Mouse (Mus musculus) embryonic fibroblast, embryonic 13.5 days (primary cell): ENCODE measurements at regions not wholly inside any gene's neighbourhood (a gene's known extent, or its start where the extent isn't known, plus 50 kb on each side); places are given as distances from the start of the nearest gene placed in this dataset.

ENCODE experiments used
- CTCF ChIP-seq: IDR thresholded peaks from 2 replicates; pipeline ENCODE4 v1.5.1; 2011; ENCODE audit warnings: mild to moderate bottlenecking, control low read depth, low read length, moderate library complexity, borderline replicate concordance; ENCODE audit not compliant: insufficient read depth
- POLR2A ChIP-seq: IDR thresholded peaks from 2 replicates; pipeline ENCODE4 v1.6.1; 2011; ENCODE audit warnings: low read depth, mild to moderate bottlenecking, control low read depth, low read length, moderate library complexity

DNA sequence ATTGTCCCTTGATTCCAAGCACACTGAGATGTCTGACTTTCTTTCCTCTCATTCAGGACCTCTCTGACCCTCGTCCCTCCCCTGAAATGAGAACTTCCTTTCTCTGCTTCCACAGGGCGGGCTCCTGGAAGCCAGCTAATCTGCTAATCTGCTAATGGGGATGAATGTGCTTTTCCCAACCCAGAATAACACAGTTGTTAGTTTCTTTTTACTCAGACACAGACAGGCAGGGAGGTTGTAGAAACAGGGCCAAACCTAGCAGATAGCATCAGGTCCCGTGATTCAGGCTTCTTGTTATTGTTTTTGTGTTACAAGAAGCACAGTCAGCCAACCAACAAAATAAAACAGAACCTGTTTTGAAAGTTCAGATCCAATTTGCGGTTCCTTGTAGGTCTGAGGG lies 137.0 kb downstream of the 1500009L16Rik start:
- no peak for TF ChIP-seq CTCF
- no peak for TF ChIP-seq POLR2A
